Mouse (Mus musculus) kidney, adult 2 months (tissue): ENCODE results near the gene Itgam. TPM values are rescaled to one million over a fixed set of nuclear protein-coding genes. Genes with fewer than 3 reads are reported as not detected.
"Not testable (repeated sequence)": the region's sequence is repeated elsewhere in the genome, so short reads cannot be mapped to it uniquely, and the experiment has no call there.

ENCODE experiments used
- DNase-seq: peaks from one replicate; pipeline ENCODE4 v3.0.0; 2021
- H3K27ac ChIP-seq: fragments of 200-500 bp; 2 replicates; pipeline ENCODE4 v1.5.1; 2012; ENCODE audit warnings: low read depth, low read length, control low read depth, inconsistent platforms; ENCODE audit not compliant: insufficient read depth
- H3K27me3 ChIP-seq: fragments of 200-500 bp; replicated peaks from 2 replicates; pipeline ENCODE4 v1.6.1; 2012; ENCODE audit warnings: mild to moderate bottlenecking, moderate library complexity, low read length, inconsistent platforms; ENCODE audit not compliant: control insufficient read depth, insufficient read depth
- H3K36me3 ChIP-seq: fragments of 200-500 bp; 2 replicates; pipeline ENCODE4 v1.6.1; 2012; ENCODE audit warnings: mild to moderate bottlenecking, moderate library complexity, low read length, inconsistent platforms; ENCODE audit not compliant: control insufficient read depth, insufficient read depth
- H3K4me1 ChIP-seq: fragments of 200-500 bp; 2 replicates; pipeline ENCODE4 v1.6.1; 2011; ENCODE audit warnings: low read length; ENCODE audit not compliant: control insufficient read depth, insufficient read depth
- H3K4me3 ChIP-seq: fragments of 200-500 bp; 2 replicates; pipeline ENCODE4 v1.5.1; 2011; ENCODE audit warnings: mild to moderate bottlenecking, low read depth, low read length, control low read depth; ENCODE audit not compliant: insufficient read depth
- CTCF ChIP-seq: fragments of 200-500 bp; conservative IDR thresholded peaks from 2 replicates; pipeline ENCODE4 v1.5.1; 2011; ENCODE audit warnings: low read depth, mild to moderate bottlenecking, control low read depth, low read length, moderate library complexity, mixed read lengths; ENCODE audit not compliant: insufficient read depth, insufficient read length
- POLR2A ChIP-seq: fragments of 200-500 bp; IDR thresholded peaks from one replicate; pipeline ENCODE4 v1.6.1; 2011; ENCODE audit warnings: low read depth, low read length, control low read depth
- WGBS: fragments of 180-500 bp; shearing (Covaris S2); methylation state at CpG from one replicate; pipeline ENCODE4 v1.1.7; 2018; 5-methylcytosine and 5-hydroxymethylcytosine counted together
- polyA plus RNA-seq: library from polyadenylated mRNA; depleted of rRNA; stranded (reverse); fragments of >200 nt; gene quantifications from 2 replicates; pipeline ENCODE4 v1.2.3, GENCODE M21; 2012

The Itgam gene
- polyA plus RNA-seq, 1 experiment, result 7.0 TPM

DNA sequence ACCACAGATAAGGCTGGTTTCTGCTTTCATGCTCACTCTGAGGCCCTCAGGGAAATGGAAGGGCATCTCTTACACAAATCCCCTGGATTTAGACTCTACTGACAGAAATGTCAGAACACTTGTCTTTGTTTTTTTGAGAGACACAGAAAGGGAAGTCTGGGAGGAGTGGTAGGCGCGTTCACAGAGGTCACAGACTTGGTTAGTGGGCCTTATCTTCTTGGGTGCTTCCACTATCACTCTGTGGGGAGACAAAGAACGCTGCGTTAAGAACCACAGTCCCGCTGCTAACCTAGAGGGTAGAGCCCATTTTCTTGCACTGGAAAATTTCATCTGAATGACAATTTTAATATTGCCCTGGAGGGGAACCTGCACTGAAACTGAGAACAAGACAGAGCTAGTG lies 69.7 kb downstream of the Itgam start:
- Histone ChIP-seq H3K4me1 (no peaks in the 10 kb centered on the region), H3K27me3 (no peaks in the 10 kb centered on the region), H3K36me3 (no peaks in the 10 kb centered on the region), H3K27ac (no peak overlapping the region), H3K4me3 (no peak overlapping the region)
- DNase-seq, result no peak
- 85% methylated on average over 5 of the region's 5 CpGs for WGBS
- TF ChIP-seq CTCF (no peak), POLR2A (no peak)

DNA sequence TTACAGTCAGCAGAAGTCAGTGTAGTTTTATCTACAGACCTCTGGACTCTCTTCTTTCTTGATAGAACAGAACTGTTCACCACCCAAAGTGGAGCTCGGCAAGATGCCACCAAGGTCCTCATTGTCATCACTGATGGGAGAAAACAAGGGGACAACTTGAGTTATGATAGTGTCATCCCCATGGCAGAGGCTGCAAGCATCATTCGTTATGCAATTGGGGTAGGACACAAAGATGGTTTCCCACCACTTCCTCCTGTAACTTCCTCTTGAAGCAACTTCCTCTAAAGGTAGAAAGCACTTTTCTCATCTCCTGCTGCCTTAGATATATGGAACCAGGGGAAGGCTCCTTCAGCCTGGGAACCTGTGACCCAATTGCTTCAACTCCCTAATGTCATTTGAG lies 71.2 kb downstream of the Itgam start:
- no peak overlapping the region for H3K27ac ChIP-seq
- WGBS, result 78% methylated on average over 2 of the region's 2 CpGs
- DNase-seq, result peak; percentile 6
- H3K4me1 ChIP-seq, result no peaks in the 10 kb centered on the region
- TF ChIP-seq CTCF (no peak), POLR2A (no peak)
- no peaks in the 10 kb centered on the region for H3K36me3 ChIP-seq
- no peak overlapping the region for H3K4me3 ChIP-seq
- no peaks in the 10 kb centered on the region for H3K27me3 ChIP-seq

DNA sequence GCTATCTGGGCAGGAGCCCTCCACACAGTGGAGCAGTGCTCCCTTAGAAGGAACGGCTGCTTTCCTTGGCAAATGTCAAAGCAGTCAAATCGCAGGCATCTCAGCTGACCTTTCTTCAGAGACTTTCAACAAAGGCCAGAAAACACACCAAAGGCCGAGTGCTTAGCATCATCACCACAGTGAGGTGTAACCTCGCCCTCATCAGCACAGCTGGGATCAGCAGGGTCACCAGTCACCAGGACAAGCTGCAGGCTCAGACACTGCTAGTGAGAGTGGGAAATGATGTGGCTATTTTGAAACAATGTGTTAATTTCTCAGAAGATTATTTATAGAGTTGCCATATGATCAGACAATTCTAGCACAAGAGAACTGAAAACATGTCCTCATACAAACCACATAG lies 74.5 kb downstream of the Itgam start:
- TF ChIP-seq POLR2A (no peak), CTCF (no peak)
- 56% methylated on average over 4 of the region's 4 CpGs for WGBS

DNA sequence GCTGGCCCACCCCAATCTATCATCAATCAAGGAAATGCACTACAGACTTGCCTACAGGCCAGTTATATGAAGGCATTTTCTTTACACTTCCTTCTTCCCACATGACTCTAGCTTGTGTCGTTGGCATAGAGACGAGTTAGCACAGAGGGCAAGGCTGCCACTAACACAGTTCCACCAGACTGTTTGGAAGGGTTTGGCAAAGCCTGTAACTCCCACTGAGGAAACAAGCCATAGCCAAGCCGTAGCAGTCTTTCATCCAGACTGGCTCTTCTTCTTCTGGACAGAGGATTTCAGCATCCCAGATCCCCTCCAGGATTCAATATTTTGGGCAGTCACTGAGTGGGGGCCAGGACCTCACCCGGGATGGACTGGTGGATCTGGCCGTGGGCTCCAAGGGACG lies 77.2 kb downstream of the Itgam start:
- no peaks in the 10 kb centered on the region for H3K4me1 ChIP-seq
- no peak for DNase-seq
- no peaks in the 10 kb centered on the region for H3K36me3 ChIP-seq
- H3K4me3 ChIP-seq, result no peak overlapping the region
- H3K27me3 ChIP-seq, result no peaks in the 10 kb centered on the region
- no peak for TF ChIP-seq POLR2A
- no peak for TF ChIP-seq CTCF
- H3K27ac ChIP-seq, result no peak overlapping the region
- WGBS, result 94% methylated on average over 6 of the region's 6 CpGs

More for the DNA sequence above, 74.5 kb downstream of the Itgam start:
- Histone ChIP-seq H3K4me1 (no peaks in the 10 kb centered on the region), H3K4me3 (no peak overlapping the region), H3K27me3 (no peaks in the 10 kb centered on the region), H3K27ac (no peak overlapping the region), H3K36me3 (no peaks in the 10 kb centered on the region)
- no peak for DNase-seq

DNA sequence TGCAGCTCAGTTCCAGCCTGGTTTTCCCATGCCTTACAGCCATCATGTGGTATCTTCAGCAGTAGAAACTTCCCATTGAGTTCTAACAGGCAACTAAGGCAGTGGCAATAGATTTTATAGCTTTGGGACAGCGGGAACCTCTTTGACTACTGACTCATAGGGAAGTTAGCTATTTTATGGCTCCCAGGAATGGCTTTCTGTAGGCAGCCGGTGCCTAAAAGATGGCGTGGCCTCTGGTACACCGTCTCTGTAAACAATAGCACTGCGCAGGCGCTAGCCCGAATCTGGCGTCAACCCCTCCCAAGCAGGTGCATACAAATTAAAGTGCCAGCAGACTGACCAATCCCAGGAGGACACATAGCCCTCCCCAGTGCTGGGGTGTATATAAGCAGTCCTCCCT lies 88.5 kb downstream of the Itgam start:
- TF ChIP-seq CTCF (no peak), POLR2A (no peak)
- 60% methylated on average over 8 of the region's 8 CpGs for WGBS
- H3K27ac ChIP-seq, result no peak overlapping the region
- no peaks in the 10 kb centered on the region for H3K4me1 ChIP-seq
- no peaks in the 10 kb centered on the region for H3K36me3 ChIP-seq
- no peaks in the 10 kb centered on the region for H3K27me3 ChIP-seq
- no peak overlapping the region for H3K4me3 ChIP-seq
- DNase-seq, result no peak

DNA sequence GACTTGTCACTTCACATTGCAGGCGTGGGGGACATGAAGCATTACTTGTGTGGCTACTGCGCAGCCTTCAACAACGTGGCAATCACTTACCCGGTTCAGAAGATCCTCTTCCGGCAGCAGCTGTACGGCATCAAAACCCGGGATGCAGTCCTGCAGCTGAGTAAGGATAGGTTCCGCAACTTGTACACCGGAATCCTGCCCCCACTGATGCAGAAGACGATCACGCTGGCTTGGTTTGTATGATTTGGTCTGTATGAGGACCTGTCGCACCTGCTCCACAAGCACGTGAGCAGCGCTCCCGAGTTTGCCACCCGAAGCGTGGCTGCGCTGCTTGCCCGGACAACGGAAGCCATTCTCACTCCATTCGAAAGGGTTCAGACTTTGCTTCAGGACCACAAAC lies 91.6 kb downstream of the Itgam start, which contains the start of gene Itgad:
TSS of gene Itgad (plus strand) at position 301 of the 400 bp plus-strand sequence.
- TF ChIP-seq POLR2A, result no peak
- TF ChIP-seq CTCF, result no peak
- Histone ChIP-seq H3K36me3 (no peaks in the 10 kb centered on the region), H3K27ac (no peak within 1 kb of the TSS), H3K4me1 (no peaks in the 10 kb centered on the region), H3K4me3 (no peak within 1 kb of the TSS), H3K27me3 (no peaks in the 10 kb centered on the region)
- DNase-seq, result no peak
- WGBS, result 90% methylated on average over 21 of the region's 21 CpGs

DNA sequence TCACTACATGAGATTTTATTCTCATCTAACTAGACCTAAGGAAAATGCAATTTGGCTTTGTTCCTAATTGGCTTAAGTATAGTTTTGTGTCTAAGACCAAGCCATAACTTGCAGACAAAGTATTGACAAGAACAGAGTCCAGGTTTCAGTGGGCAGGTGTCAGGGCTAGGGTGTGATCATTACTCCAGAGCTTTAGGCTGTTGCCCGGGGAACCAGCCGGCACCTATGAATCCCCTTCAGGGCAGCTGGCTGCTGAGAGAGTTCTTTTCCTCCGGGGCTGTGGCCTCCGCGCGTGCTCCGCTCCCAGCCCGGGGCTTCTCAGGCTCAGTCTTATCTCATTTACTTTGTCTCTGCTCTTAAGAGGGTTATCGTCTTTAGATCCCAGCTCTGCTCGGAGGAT lies 92.5 kb downstream of the Itgam start:
- no peak for DNase-seq
- Histone ChIP-seq H3K27ac (no peak overlapping the region), H3K36me3 (no peaks in the 10 kb centered on the region), H3K4me3 (no peak overlapping the region), H3K27me3 (no peaks in the 10 kb centered on the region), H3K4me1 (no peaks in the 10 kb centered on the region)
- TF ChIP-seq POLR2A (no peak), CTCF (no peak)
- WGBS, result 79% methylated on average over 10 of the region's 10 CpGs

DNA sequence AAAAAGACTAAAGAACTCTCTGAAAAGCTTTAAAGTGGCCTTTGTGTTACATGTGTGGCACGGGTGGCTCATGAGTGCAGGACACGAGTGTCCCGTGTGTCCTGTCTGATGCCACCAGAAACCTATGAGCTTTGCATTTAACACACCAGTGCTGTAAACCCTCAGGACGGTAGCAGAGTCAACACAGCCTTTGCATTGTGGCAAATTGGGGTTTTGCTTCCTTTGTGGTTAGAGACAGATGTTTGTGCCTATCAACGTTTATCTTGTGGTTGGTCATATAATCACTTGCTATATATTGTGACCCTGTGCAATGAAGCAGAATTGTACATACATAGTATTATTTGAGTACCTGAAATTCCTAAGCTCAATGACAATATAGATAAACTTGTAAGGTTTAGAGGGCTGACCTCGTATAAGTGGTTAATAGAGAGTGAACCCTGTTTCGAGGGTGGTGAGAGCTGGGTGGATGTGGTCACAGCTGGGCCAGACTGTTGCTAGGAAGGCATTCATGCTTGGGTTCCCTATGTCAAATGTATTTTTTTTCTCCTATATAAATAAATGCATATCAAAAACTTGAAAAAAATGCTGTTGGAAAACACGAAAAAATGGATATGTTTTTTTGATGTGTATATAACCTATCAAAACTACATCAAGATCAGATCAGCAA lies 96.4 kb downstream of the Itgam start:
- not testable (repeated sequence) for H3K27ac ChIP-seq, H3K27me3 ChIP-seq, H3K4me1 ChIP-seq, H3K4me3 ChIP-seq, H3K36me3 ChIP-seq, DNase-seq
- 69% methylated on average over 8 of the region's 8 CpGs for WGBS
